Mouse (Mus musculus) B cell, adult 2 months (primary cell): ENCODE data around the gene Asb18.

ENCODE experiments used
- DNase-seq, 2 experiments: peaks; one replicate each; pipeline ENCODE4 v3.0.0; 2022

Gene Asb18

GRCm38 (mm10) chr1:89932021-89932423, 82.4 kb downstream of the Asb18 start:
- no peak for DNase-seq

GRCm38 (mm10) chr1:89931120-89931519, 83.3 kb downstream of the Asb18 start, which contains the start of gene Gbx2:
Gbx2 (minus strand) TSS chr1:89931179.
- no peak for DNase-seq

- DNase-seq: no peak
These were observed 83.9 kb downstream of the Asb18 start for GRCm38 (mm10) chr1:89930551-89930950.

GRCm38 (mm10) chr1:89929721-89930505, 84.6 kb downstream of the Asb18 start:
- no peak for DNase-seq

GRCm38 (mm10) chr1:89929181-89929580, 85.3 kb downstream of the Asb18 start:
- no peak for DNase-seq

- no peak for DNase-seq
These were observed 85.8 kb downstream of the Asb18 start for GRCm38 (mm10) chr1:89928676-89929075.

- no peak for DNase-seq
These were observed 87.3 kb downstream of the Asb18 start for GRCm38 (mm10) chr1:89927061-89927661.

- no peak for DNase-seq
These were observed 87.8 kb downstream of the Asb18 start for GRCm38 (mm10) chr1:89926583-89927060.

GRCm38 (mm10) chr1:89925501-89926190, 88.8 kb downstream of the Asb18 start:
- no peak for DNase-seq

- no peak for DNase-seq
These were observed 90.8 kb downstream of the Asb18 start for GRCm38 (mm10) chr1:89923642-89924020.

GRCm38 (mm10) chr1:89922883-89923641, 91.4 kb downstream of the Asb18 start:
- DNase-seq: no peak

GRCm38 (mm10) chr1:89922282-89922681, 92.2 kb downstream of the Asb18 start:
- DNase-seq: no peak

GRCm38 (mm10) chr1:89921806-89922205, 92.7 kb downstream of the Asb18 start:
- no peak for DNase-seq

GRCm38 (mm10) chr1:89919206-89919605, 95.3 kb downstream of the Asb18 start:
- no peak for DNase-seq

- DNase-seq: no peak
These were observed 96.4 kb downstream of the Asb18 start for GRCm38 (mm10) chr1:89918111-89918510.

- DNase-seq: no peak
These were observed 100.9 kb downstream of the Asb18 start for GRCm38 (mm10) chr1:89913611-89914010.

- no peak for DNase-seq
These were observed 102.1 kb downstream of the Asb18 start for GRCm38 (mm10) chr1:89912392-89912791.

- no peak for DNase-seq
These were observed 104.7 kb downstream of the Asb18 start for GRCm38 (mm10) chr1:89909796-89910195.

GRCm38 (mm10) chr1:89902641-89903040, 111.8 kb downstream of the Asb18 start:
- no peak for DNase-seq

GRCm38 (mm10) chr1:89902236-89902635, 112.2 kb downstream of the Asb18 start:
- no peak for DNase-seq

- no peak for DNase-seq
These were observed 113.1 kb downstream of the Asb18 start for GRCm38 (mm10) chr1:89901381-89901780.
